Mouse (Mus musculus): ENCODE results near the gene Mindy4.

DNA sequence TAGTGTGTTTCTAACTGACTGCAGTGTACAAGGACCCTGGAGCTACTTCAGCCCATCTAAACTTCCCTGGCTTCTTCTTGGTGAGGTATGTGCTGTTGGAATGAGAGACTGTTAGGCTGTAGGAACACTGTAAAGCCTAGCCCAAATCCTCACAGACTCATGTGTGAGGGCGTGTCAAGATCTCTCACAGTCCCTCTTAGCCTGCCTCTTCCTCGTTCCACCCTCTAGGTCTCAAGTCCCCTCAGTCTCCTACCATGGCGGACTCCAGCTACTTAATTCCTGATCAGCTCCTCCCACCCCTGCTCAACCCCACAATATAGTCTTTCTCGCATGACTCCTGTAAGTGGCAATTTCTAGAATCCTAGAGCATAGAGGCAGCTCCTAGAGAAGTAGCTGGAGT lies 146.0 kb downstream of the Mindy4 start:
- TF ChIP-seq CTCF (IDR thresholded peaks at IDR 0.05; ENCODE audit: extremely low read depth, insufficient read depth, insufficient read length, insufficient replicate concordance): no peak
- no peak for TF ChIP-seq POLR2A (IDR thresholded peaks at IDR 0.05; ENCODE audit: low read depth, low read length)
